Comparison of ENCODE assay signal across 1 mouse cellular context in the genomic region with DNA sequence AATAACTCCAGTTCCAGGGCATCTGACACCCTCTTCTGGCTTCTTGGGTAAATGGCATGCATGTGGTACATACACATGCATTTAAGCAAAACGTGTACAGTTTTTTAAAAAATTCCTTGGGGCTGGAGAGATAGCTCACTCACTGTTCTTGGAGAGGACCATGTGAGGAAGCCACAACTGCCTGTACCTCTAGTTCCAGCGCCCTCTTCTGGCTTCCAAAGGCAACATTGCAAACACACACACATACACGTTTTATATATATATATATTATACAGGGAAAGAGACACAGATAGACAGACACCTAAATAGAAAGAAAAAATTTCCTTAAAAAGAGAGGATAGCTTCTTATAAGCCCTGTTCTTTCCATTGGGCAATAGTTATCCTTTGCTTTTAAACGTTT.
A peak's percentile ranks its signal among the peaks of the same experiment; 100 is the strongest.
TF ChIP-seq lines count a peak whose summit lies in the region.

No protein-coding gene starts in this region.

TF ChIP-seq in MEL, 35 proteins besides CTCF, POLR2A, EP300 and RAD21 (continued from another document):
- peak; percentile 52 for TF ChIP-seq SMC3 (IDR thresholded peaks at IDR 0.05; ENCODE audit: low read depth, low read length)
